Mouse (Mus musculus) ES-E14 (cell line): ENCODE measurements around the gene Gm10720. TPM values are rescaled to one million over a fixed set of nuclear protein-coding genes. Genes with fewer than 3 reads are reported as not detected.
"Not testable (repeated sequence)": the region's sequence is repeated elsewhere in the genome, so short reads cannot be mapped to it uniquely, and the experiment has no call there.

ENCODE experiments used
- DNase-seq: peaks from one replicate; pipeline ENCODE4 v3.0.0-alpha.2; 2013; ENCODE audit warnings: low read depth, low spot score
- H3K27ac ChIP-seq: 2 replicates; pipeline ENCODE4 v1.5.1; 2012; ENCODE audit warnings: low read depth, mild to moderate bottlenecking, low read length, moderate library complexity, mixed read lengths; ENCODE audit not compliant: poor library complexity, insufficient read depth, severe bottlenecking
- H3K36me3 ChIP-seq: 2 replicates; pipeline ENCODE4 v1.6.1; 2012; ENCODE audit warnings: mild to moderate bottlenecking, low read length, moderate library complexity, mixed read lengths; ENCODE audit not compliant: control insufficient read depth, poor library complexity, insufficient read depth, severe bottlenecking
- H3K4me1 ChIP-seq, 2 experiments: fragments of 150-350 bp in 1 of 2; sonication (generic) in 1 of 2; 2 replicates each; pipeline ENCODE4 v1.6.1; 2012; ENCODE audit warnings: low read length in 2 of 2, mild to moderate bottlenecking in 1 of 2, mixed read lengths in 1 of 2; ENCODE audit not compliant: control insufficient read depth in 2 of 2, insufficient read depth in 2 of 2, poor library complexity in 1 of 2
- H3K4me3 ChIP-seq, 2 experiments: fragments of 150-350 bp in 1 of 2; sonication (generic) in 1 of 2; 2 replicates each; pipeline ENCODE4 v1.5.1; 2012; ENCODE audit warnings: low read length in 2 of 2, low read depth in 1 of 2, mild to moderate bottlenecking in 1 of 2, mixed read lengths in 1 of 2; ENCODE audit not compliant: insufficient read depth in 1 of 2, poor library complexity in 1 of 2, severe bottlenecking in 1 of 2
- H3K9ac ChIP-seq: 2 replicates; pipeline ENCODE4 v1.6.1; 2012; ENCODE audit warnings: low read depth, mild to moderate bottlenecking, low read length, mixed read lengths; ENCODE audit not compliant: poor library complexity, insufficient read depth, severe bottlenecking
- H3K9me3 ChIP-seq: fragments of 150-350 bp; sonication (generic); 2 replicates; pipeline ENCODE4 v1.6.1; 2012; ENCODE audit warnings: low read depth, mild to moderate bottlenecking, low read length; ENCODE audit not compliant: control insufficient read depth, insufficient read depth
- in situ Hi-C, 2 experiments: fragments of 600-800 bp; cut with MboI; formaldehyde crosslinking; loops; one replicate each; pipeline ENCODE4 v1.15.1; 2025; ENCODE audit warnings: low sequenced_read_pairs in 2 of 2, inconsistent platforms in 1 of 2; ENCODE audit not compliant: unreplicated experiment in 2 of 2
- total RNA-seq: library from RNA; depleted of rRNA; stranded (reverse); fragments of 300-350 nt; gene quantifications from 2 replicates; pipeline ENCODE4 v1.2.3, GENCODE M21; 2012

Gm10720 gene
- total RNA-seq, 1 experiment, result 0.85 TPM

- in situ Hi-C loops, H3K4me1 ChIP-seq, H3K36me3 ChIP-seq, H3K9me3 ChIP-seq, H3K4me3 ChIP-seq, H3K27ac ChIP-seq, DNase-seq, H3K9ac ChIP-seq: not testable (repeated sequence)
Observed at GRCm38 (mm10) chr9:3023312-3023984, 8.0 kb downstream of the Gm10720 start, which contains the start of gene Gm10718. Gm10718 (plus strand) TSS chr9:3023547.

GRCm38 (mm10) chr9:3023985-3024648 lies 8.7 kb downstream of the Gm10720 start:
- DNase-seq, H3K27ac ChIP-seq, in situ Hi-C loops, H3K9me3 ChIP-seq, H3K4me1 ChIP-seq, H3K4me3 ChIP-seq, H3K36me3 ChIP-seq, H3K9ac ChIP-seq: not testable (repeated sequence)

- H3K9ac ChIP-seq, DNase-seq, H3K27ac ChIP-seq, H3K9me3 ChIP-seq, H3K4me1 ChIP-seq, H3K36me3 ChIP-seq, in situ Hi-C loops, H3K4me3 ChIP-seq: not testable (repeated sequence)
Observed at GRCm38 (mm10) chr9:3024912-3025467, 9.5 kb downstream of the Gm10720 start, which contains the start of gene Gm10717. Gm10717 (plus strand) TSS chr9:3025417.

GRCm38 (mm10) chr9:3025653-3026052 lies 10.2 kb downstream of the Gm10720 start:
- H3K4me3 ChIP-seq, H3K27ac ChIP-seq, in situ Hi-C loops, H3K9ac ChIP-seq, DNase-seq, H3K36me3 ChIP-seq, H3K4me1 ChIP-seq, H3K9me3 ChIP-seq: not testable (repeated sequence)

- H3K4me1 ChIP-seq, H3K4me3 ChIP-seq, in situ Hi-C loops, DNase-seq, H3K27ac ChIP-seq, H3K9ac ChIP-seq, H3K9me3 ChIP-seq, H3K36me3 ChIP-seq: not testable (repeated sequence)
Observed at GRCm38 (mm10) chr9:3026136-3026535, 10.7 kb downstream of the Gm10720 start.

GRCm38 (mm10) chr9:3026741-3027140 lies 11.3 kb downstream of the Gm10720 start:
- in situ Hi-C loops, H3K27ac ChIP-seq, H3K9me3 ChIP-seq, H3K4me1 ChIP-seq, DNase-seq, H3K4me3 ChIP-seq, H3K36me3 ChIP-seq, H3K9ac ChIP-seq: not testable (repeated sequence)

- H3K36me3 ChIP-seq, in situ Hi-C loops, H3K27ac ChIP-seq, H3K9ac ChIP-seq, H3K9me3 ChIP-seq, H3K4me3 ChIP-seq, H3K4me1 ChIP-seq, DNase-seq: not testable (repeated sequence)
Observed at GRCm38 (mm10) chr9:3027200-3027599, 11.7 kb downstream of the Gm10720 start.

GRCm38 (mm10) chr9:3029276-3030000 lies 14.0 kb downstream of the Gm10720 start:
- H3K27ac ChIP-seq, H3K4me1 ChIP-seq, H3K9ac ChIP-seq, DNase-seq, H3K4me3 ChIP-seq, H3K9me3 ChIP-seq, H3K36me3 ChIP-seq, in situ Hi-C loops: not testable (repeated sequence)
